Mouse (Mus musculus) erythroblast, adult 5-6 weeks (primary cell): ENCODE measurements around the gene Chrm5. TPM values are rescaled to one million over a fixed set of nuclear protein-coding genes. Genes with fewer than 3 reads are reported as not detected.

Experiments
- ATAC-seq: replicated peaks from 2 replicates; pipeline ENCODE4 v1.8.0; 2016; ENCODE audit warnings: moderate number of reproducible peaks, mild to moderate bottlenecking, moderate TSS enrichment, inconsistent platforms; ENCODE audit not compliant: poor library complexity, low FRiP score, severe bottlenecking
- total RNA-seq, 2 experiments: library from RNA; stranded (forward) in 1 of 2; stranded (reverse) in 1 of 2; fragments of 150-400 nt in 1 of 2; fragments of 200-764, 138-1000 nt in 1 of 2; gene quantifications; 2 replicates each; pipeline versions ENCODE4 v1.2.3 to v1.2.4; 2015 to 2017; ENCODE audit warnings: low replicate concordance in 2 of 2

Chrm5 gene
- total RNA-seq, 2 experiments from 2014 or later: not detected

GRCm38 (mm10) chr2:112433359-112433758 is 47.2 kb downstream of the Chrm5 start:
- ATAC-seq: no peak; the same call in 1 of the 2 replicates

GRCm38 (mm10) chr2:112432523-112432922 is 48.0 kb downstream of the Chrm5 start:
- ATAC-seq: no peak

GRCm38 (mm10) chr2:112430403-112430802 is 50.2 kb downstream of the Chrm5 start:
- no peak for ATAC-seq

GRCm38 (mm10) chr2:112429665-112430064 is 50.9 kb downstream of the Chrm5 start:
- no peak for ATAC-seq

Other genes starting within 250 kb of the Chrm5 start
- gene Lpcat4, start 241.3 kb downstream of the Chrm5 start, total RNA-seq (2015; ENCODE audit: low replicate concordance): 5.4 and 8.6 TPM in 2 replicates
- 2.6 and 5.4 TPM in 2 replicates for gene Lpcat4, start 241.3 kb downstream of the Chrm5 start, total RNA-seq (2017; ENCODE audit: low replicate concordance)
- not detected in 2 replicates for gene Nutm1, start 221.5 kb downstream of the Chrm5 start, total RNA-seq (2015; ENCODE audit: low replicate concordance)
- gene Nutm1, start 221.5 kb downstream of the Chrm5 start, total RNA-seq (2017; ENCODE audit: low replicate concordance): not detected in 2 replicates
- 23.6 and 25.4 TPM in 2 replicates for gene Nop10, start 218.8 kb downstream of the Chrm5 start, total RNA-seq (2015; ENCODE audit: low replicate concordance)
- gene Nop10, start 218.8 kb downstream of the Chrm5 start, total RNA-seq (2017; ENCODE audit: low replicate concordance): 28.3 and 33.6 TPM in 2 replicates
- 94.7 and 134 TPM in 2 replicates for gene Slc12a6, start 214.9 kb downstream of the Chrm5 start, total RNA-seq (2015; ENCODE audit: low replicate concordance)
- gene Slc12a6, start 214.9 kb downstream of the Chrm5 start, total RNA-seq (2017; ENCODE audit: low replicate concordance): 97.9 and 119 TPM in 2 replicates
- not detected in 2 replicates for gene Gm21985, start 214.5 kb downstream of the Chrm5 start, total RNA-seq (2015; ENCODE audit: low replicate concordance)
- 0.60 and 8.5 TPM in 2 replicates for gene Gm21985, start 214.5 kb downstream of the Chrm5 start, total RNA-seq (2017; ENCODE audit: low replicate concordance)
- gene Emc4, start 112.7 kb downstream of the Chrm5 start, total RNA-seq (2015; ENCODE audit: low replicate concordance): 8.6 and 14.0 TPM in 2 replicates
- 6.0 and 16.8 TPM in 2 replicates for gene Emc4, start 112.7 kb downstream of the Chrm5 start, total RNA-seq (2017; ENCODE audit: low replicate concordance)
- 8.5 and 11.9 TPM in 2 replicates for gene Katnbl1, start 101.6 kb downstream of the Chrm5 start, total RNA-seq (2015; ENCODE audit: low replicate concordance)
- gene Katnbl1, start 101.6 kb downstream of the Chrm5 start, total RNA-seq (2017; ENCODE audit: low replicate concordance): 2.0 and 8.1 TPM in 2 replicates
- gene Emc7, start 25.8 kb downstream of the Chrm5 start, total RNA-seq (2015; ENCODE audit: low replicate concordance): 2.9 and 4.2 TPM in 2 replicates
- 2.8 and 4.0 TPM in 2 replicates for gene Emc7, start 25.8 kb downstream of the Chrm5 start, total RNA-seq (2017; ENCODE audit: low replicate concordance)
- 1.0 and 5.6 TPM in 2 replicates for gene Aven, start 12.2 kb upstream of the Chrm5 start, total RNA-seq (2015; ENCODE audit: low replicate concordance)
- 4.9 and 6.3 TPM in 2 replicates for gene Aven, start 12.2 kb upstream of the Chrm5 start, total RNA-seq (2017; ENCODE audit: low replicate concordance)